Mouse (Mus musculus) erythroblast, embryonic 14.5 days (primary cell): ENCODE results near the gene Tshz2. TPM values are rescaled to one million over a fixed set of nuclear protein-coding genes. Genes with fewer than 3 reads are reported as not detected.

Experiments
- H3K27me3 ChIP-seq: 2 replicates; pipeline ENCODE4 v1.6.1; 2012; ENCODE audit warnings: inconsistent platforms; ENCODE audit not compliant: control insufficient read depth
- H3K36me3 ChIP-seq: 2 replicates; pipeline ENCODE4 v1.6.1; 2012; ENCODE audit warnings: mild to moderate bottlenecking, inconsistent platforms; ENCODE audit not compliant: control insufficient read depth
- H3K4me1 ChIP-seq: 2 replicates; pipeline ENCODE4 v1.6.1; 2012; ENCODE audit warnings: inconsistent platforms; ENCODE audit not compliant: control insufficient read depth
- H3K4me3 ChIP-seq: replicated peaks from 2 replicates; pipeline ENCODE3; 2012; ENCODE audit warnings: moderate library complexity, mild to moderate bottlenecking, inconsistent platforms
- H3K9me3 ChIP-seq: 2 replicates; pipeline ENCODE4 v1.6.1; 2012; ENCODE audit warnings: low read length, inconsistent platforms, mixed read lengths; ENCODE audit not compliant: control insufficient read depth
- GATA1 ChIP-seq: IDR thresholded peaks from 2 replicates; pipeline ENCODE4 v1.6.1; 2012; ENCODE audit warnings: low read length, inconsistent platforms, mixed read lengths
- TAL1 ChIP-seq: IDR thresholded peaks from 3 replicates; pipeline ENCODE4 v1.6.1; 2012; ENCODE audit warnings: low read length, inconsistent platforms, mixed read lengths
- polyA plus RNA-seq: library from polyadenylated mRNA; stranded (reverse); fragments of >175 nt; gene quantifications from 2 replicates; pipeline ENCODE4 v1.2.3, GENCODE M21; 2012

Tshz2 gene
- polyA plus RNA-seq, 1 experiment: not detected

DNA sequence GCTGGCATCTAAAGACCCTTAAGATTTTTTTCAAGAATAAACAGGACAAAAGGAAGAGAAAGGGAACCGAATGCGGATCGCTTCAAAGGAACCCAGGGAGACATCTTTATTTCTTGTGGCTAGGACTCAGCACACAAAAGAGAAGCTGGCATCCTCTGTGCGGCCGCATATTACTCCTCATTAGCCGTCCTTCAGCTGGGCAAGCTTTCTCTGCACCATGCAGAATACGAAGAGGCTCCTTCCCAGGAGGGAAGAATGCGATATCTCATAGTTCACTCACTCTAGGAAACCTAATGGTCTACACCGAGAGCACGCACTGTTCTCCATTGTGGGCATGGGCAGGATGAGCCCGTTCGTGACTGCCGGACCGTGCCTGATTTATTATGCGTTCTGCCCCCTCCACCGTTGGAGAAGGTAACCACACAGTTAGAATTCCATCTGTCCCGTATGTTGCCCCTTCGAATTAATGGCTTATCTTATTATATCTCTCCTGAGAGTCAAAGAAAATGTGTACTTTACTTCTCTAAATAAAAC, 89.0 kb downstream of the Tshz2 start:
- Histone ChIP-seq H3K4me3 (no peak overlapping the region), H3K27me3 (no peaks in the 10 kb centered on the region), H3K9me3 (peaks cover 2% of the 10 kb centered on the region; the same call in 1 of the 2 replicates), H3K4me1 (no peaks in the 10 kb centered on the region), H3K36me3 (no peaks in the 10 kb centered on the region)
- TF ChIP-seq TAL1 (no peak), GATA1 (no peak)

DNA sequence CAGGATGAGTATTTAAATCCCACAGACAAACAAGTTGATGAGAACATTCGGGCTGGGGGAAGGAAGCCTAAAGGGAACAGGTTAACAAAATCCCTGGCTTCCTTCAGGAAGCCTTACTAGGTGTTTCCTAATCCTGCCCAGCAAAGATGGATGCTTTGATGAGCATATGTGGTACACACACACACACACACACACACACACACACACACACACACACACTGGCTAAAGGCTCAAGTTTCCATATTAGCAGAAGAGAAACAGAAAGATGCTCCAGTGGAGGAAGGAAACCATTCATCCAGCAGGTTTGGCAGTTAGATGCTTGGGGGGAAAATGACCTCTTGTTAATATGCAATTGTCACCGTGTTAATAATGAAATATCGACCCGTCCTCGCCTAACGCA, 89.5 kb downstream of the Tshz2 start:
- no peak overlapping the region for H3K4me3 ChIP-seq
- no peaks in the 10 kb centered on the region for H3K4me1 ChIP-seq
- peaks cover 2% of the 10 kb centered on the region; the same call in 1 of the 2 replicates for H3K9me3 ChIP-seq
- TF ChIP-seq GATA1: no peak
- TF ChIP-seq TAL1: no peak
- H3K27me3 ChIP-seq: no peaks in the 10 kb centered on the region
- no peaks in the 10 kb centered on the region for H3K36me3 ChIP-seq

DNA sequence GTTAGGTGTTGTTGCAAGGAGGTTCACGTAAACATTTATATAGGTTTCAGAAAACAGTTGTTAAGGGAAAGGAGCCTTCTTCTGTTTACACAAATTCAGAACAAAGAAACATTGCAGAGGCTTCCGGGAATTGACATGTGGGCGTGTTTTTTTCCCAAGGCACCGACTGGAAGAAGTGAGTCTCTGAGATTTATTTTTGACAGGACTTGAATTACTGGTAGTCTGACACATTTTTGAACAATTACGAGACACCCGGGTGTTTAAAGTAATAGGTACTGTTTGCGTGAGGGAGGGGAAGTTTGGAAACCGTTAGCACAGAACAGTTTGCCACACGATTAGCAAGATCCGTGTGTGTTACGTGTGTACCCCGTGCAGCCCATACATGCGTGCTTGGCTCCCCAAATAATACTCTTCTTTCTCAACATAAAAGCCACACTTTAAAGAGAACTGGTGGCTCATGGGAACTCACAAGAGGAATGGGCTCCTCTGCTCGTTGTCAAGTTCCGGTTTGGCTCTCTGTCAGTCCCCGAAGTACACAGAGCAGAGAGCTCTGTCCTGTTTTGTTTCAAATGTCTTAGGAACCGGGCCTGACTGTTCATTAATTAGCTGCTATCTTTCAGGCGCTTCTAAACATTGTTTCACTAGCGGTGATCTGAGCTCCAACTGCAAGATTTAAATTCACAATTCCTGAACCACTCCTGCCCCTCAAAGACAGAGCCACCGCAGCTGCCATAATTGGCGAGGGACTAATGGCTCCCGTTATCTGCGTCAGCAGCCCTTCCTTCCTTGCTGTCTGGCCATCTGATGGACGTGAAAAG, 91.0 kb downstream of the Tshz2 start:
- H3K4me1 ChIP-seq: no peaks in the 10 kb centered on the region
- H3K4me3 ChIP-seq: no peak overlapping the region
- no peaks in the 10 kb centered on the region for H3K27me3 ChIP-seq
- H3K36me3 ChIP-seq: no peaks in the 10 kb centered on the region
- TF ChIP-seq GATA1: no peak
- H3K9me3 ChIP-seq: peaks cover 4% of the 10 kb centered on the region; the same call in 1 of the 2 replicates

DNA sequence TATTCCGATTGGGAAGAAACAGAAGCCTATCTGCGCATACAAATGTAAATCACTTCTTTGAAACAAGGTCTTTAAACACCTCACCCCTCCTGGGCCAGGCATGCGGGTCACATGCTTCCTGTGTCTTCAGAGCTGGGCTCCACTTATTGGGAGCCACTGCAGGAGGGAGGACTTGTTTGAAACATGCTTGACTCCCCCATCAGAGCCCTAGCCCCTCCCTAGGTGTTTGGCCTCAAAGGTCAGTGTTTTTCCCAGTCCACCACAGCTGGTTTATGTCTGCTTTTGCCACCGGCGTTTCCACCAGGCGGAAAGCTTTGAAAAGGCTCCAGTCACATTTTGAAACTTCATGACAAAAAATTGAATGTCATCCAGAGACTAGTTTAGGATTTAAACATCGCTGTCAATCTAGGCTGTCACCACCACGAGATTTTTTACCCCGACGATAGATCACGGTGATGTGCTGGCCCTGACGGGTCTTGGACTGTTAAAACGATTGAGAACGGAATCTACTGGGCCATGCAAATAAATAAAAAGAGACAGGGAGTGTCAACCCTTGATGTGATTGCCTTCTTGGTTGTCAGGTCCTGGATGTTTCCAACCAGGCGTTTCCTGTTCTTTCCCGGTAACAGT, 96.0 kb downstream of the Tshz2 start:
- Histone ChIP-seq H3K36me3 (no peaks in the 10 kb centered on the region), H3K27me3 (no peaks in the 10 kb centered on the region), H3K4me1 (no peaks in the 10 kb centered on the region), H3K4me3 (no peak overlapping the region), H3K9me3 (peaks cover 5% of the 10 kb centered on the region; the same call in 1 of the 2 replicates)
- TF ChIP-seq TAL1: no peak
- TF ChIP-seq GATA1: no peak

DNA sequence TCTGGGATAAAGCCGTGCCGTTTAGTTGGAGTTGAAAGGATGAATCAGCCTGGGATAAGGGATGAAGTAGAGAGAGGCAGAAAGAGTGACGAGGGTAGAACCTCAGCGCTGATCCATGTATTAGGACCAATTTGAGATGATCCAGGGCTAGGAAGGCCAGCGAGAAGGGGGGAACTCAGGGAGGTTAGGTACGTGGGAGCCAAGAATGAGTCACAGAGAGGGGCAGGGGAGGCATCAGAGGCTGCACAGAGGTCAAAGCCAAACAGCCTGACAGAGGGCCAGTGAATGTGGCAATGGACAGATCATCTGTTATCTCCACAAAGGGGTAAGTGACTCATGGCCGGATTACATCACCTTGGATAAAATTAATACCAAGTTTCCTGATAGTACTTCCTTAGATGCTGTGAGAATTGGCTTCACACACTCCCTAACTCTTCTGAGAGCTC, 97.8 kb downstream of the Tshz2 start:
- H3K36me3 ChIP-seq: no peaks in the 10 kb centered on the region
- H3K4me3 ChIP-seq: no peak overlapping the region
- H3K27me3 ChIP-seq: no peaks in the 10 kb centered on the region
- TF ChIP-seq TAL1: no peak
- no peak for TF ChIP-seq GATA1
- H3K9me3 ChIP-seq: peaks cover 5% of the 10 kb centered on the region; the same call in 1 of the 2 replicates
- no peaks in the 10 kb centered on the region for H3K4me1 ChIP-seq

DNA sequence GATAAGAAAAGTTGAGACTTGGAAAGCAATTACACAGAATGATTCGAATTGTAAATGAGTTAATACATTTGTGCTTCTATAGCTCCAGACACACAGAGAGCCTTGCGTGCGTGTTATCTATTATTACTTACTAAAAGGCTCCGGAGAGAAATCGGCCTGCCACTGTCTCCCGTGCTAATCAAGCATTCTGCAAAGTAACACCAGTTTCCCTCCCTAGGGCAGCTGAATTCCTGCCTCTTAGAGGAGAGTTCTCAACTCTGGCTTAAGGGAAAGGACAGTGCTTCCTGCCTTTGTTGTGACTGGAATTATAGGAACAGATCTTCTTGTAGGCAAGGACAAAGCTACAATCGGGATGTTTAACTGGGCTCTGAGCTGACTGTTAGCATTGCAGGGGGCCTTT, 101.2 kb downstream of the Tshz2 start:
- Histone ChIP-seq H3K36me3 (no peaks in the 10 kb centered on the region), H3K9me3 (peaks cover 6% of the 10 kb centered on the region; the same call in 1 of the 2 replicates), H3K4me1 (no peaks in the 10 kb centered on the region), H3K27me3 (no peaks in the 10 kb centered on the region), H3K4me3 (no peak overlapping the region)
- TF ChIP-seq TAL1 (no peak), GATA1 (no peak)

DNA sequence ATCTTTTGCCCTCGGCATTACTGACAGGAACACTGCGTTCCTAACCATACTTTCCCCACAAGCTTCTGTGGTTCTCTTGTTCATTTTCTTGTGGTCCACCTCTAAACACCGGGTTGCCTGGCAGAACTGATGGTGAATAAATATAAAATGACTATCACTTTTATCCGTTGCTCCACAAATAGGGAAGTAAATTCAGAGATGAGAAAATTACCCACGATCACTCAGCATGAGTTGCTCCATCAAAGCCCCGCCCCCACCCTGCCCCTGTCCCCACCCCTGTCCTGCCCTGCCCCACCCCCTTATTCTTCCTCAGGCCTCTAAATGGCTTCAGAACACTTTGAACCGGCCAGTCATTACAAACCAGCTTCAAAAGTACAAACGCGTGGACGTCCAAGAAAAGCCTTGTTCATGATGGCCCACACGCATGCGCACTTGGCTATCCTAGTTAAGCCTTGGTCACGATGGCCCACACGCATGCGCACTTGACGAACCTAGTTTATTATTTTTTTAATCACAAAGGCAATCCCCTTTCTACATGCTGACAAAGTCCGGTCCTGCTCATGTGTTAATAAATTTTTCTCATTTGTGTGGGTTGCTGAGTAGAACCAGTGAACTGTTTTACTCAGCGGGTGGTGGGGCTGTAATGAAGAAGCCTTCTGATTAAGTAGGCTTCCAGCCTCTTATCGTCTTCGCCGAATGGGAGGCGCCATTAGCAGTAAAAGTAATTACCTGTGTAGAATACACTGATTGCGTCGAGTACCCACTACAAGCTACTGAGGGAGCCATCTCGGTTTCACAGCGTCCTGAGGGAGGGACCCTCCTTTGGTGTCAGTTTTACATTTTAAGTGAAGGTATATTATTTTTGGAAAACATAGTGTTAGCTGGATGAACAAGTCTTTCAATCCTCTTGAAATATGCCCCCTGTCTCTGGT, 102.9 kb downstream of the Tshz2 start:
- Histone ChIP-seq H3K4me3 (no peak overlapping the region), H3K27me3 (no peaks in the 10 kb centered on the region), H3K36me3 (no peaks in the 10 kb centered on the region), H3K4me1 (no peaks in the 10 kb centered on the region), H3K9me3 (peaks cover 6% of the 10 kb centered on the region)
- no peak for TF ChIP-seq GATA1
- no peak for TF ChIP-seq TAL1

DNA sequence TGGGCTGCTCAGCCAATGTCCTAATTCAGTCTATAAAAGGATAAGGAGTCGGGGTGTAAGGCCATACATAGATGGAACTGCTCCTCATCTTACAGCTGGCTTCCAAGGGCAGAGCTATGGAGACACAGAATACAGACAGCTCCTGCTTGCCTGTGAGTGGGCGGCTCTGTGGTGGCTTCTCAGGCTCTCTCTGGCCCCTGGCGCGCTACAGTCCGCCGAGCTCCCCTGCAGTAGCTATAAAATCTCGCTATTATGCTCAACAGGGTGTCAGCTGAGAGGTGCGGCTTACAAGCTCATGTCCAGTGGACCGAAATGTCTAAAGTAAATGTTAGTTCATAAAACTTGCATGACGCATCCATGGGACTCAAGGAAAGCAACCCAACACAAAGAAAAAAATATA, 108.2 kb downstream of the Tshz2 start:
- H3K27me3 ChIP-seq: no peaks in the 10 kb centered on the region
- TF ChIP-seq TAL1 (no peak), GATA1 (no peak)
- peaks cover 10% of the 10 kb centered on the region for H3K9me3 ChIP-seq
- H3K36me3 ChIP-seq: no peaks in the 10 kb centered on the region
- no peaks in the 10 kb centered on the region for H3K4me1 ChIP-seq
- H3K4me3 ChIP-seq: no peak overlapping the region
